Mouse (Mus musculus): ENCODE measurements around the gene Foxc1. TPM values are rescaled to one million over a fixed set of nuclear protein-coding genes. Genes with fewer than 3 reads are reported as not detected.

Gene Foxc1
- polyA plus RNA-seq, 1 experiment: 0.35 TPM

- 18% methylated on average over 17 of the region's 17 CpGs for WGBS
- Histone ChIP-seq H3K4me1 (ENCODE audit: control insufficient read depth, insufficient read depth, insufficient read length, low read length) (peaks cover 4% of the 10 kb centered on the region; the same call in 1 of the 2 replicates), H3K36me3 (ENCODE audit: control insufficient read depth, insufficient read depth, low read length) (no peaks in the 10 kb centered on the region), H3K4me3 (ENCODE audit: low read depth, low read length) (no peak overlapping the region), H3K27ac (ENCODE audit: insufficient read depth, low read depth, low read length) (no peak overlapping the region), H3K27me3 (ENCODE audit: control insufficient read depth, insufficient read depth, low read length) (no peaks in the 10 kb centered on the region)
- TF ChIP-seq CTCF (IDR thresholded peaks at IDR 0.05; ENCODE audit: extremely low read depth, insufficient read length, insufficient replicate concordance, low read depth, low read length) (no peak), POLR2A (IDR thresholded peaks at IDR 0.05; ENCODE audit: low read depth, low read length) (no peak)
These were observed 27.0 kb upstream of the Foxc1 start for GRCm38 (mm10) chr13:31779281-31779981.

- 93% methylated on average over 3 of the region's 3 CpGs for WGBS
- Histone ChIP-seq H3K4me1 (ENCODE audit: control insufficient read depth, insufficient read depth, insufficient read length, low read length) (peaks cover 4% of the 10 kb centered on the region; the same call in 1 of the 2 replicates), H3K27me3 (ENCODE audit: control insufficient read depth, insufficient read depth, low read length) (no peaks in the 10 kb centered on the region), H3K27ac (ENCODE audit: insufficient read depth, low read depth, low read length) (no peak overlapping the region), H3K4me3 (ENCODE audit: low read depth, low read length) (no peak overlapping the region), H3K36me3 (ENCODE audit: control insufficient read depth, insufficient read depth, low read length) (no peaks in the 10 kb centered on the region)
- no peak for TF ChIP-seq CTCF (IDR thresholded peaks at IDR 0.05; ENCODE audit: extremely low read depth, insufficient read length, insufficient replicate concordance, low read depth, low read length)
- no peak for TF ChIP-seq POLR2A (IDR thresholded peaks at IDR 0.05; ENCODE audit: low read depth, low read length)
These were observed 26.1 kb upstream of the Foxc1 start for GRCm38 (mm10) chr13:31780299-31780698.

GRCm38 (mm10) chr13:31782063-31782462 is 24.4 kb upstream of the Foxc1 start:
- no peaks in the 10 kb centered on the region for H3K36me3 ChIP-seq (ENCODE audit: control insufficient read depth, insufficient read depth, low read length)
- H3K27me3 ChIP-seq (ENCODE audit: control insufficient read depth, insufficient read depth, low read length): no peaks in the 10 kb centered on the region
- TF ChIP-seq CTCF (IDR thresholded peaks at IDR 0.05; ENCODE audit: extremely low read depth, insufficient read length, insufficient replicate concordance, low read depth, low read length): no peak
- no peak for TF ChIP-seq POLR2A (IDR thresholded peaks at IDR 0.05; ENCODE audit: low read depth, low read length)
- no peak overlapping the region for H3K4me3 ChIP-seq (ENCODE audit: low read depth, low read length)
- H3K4me1 ChIP-seq (ENCODE audit: control insufficient read depth, insufficient read depth, insufficient read length, low read length): peaks cover 4% of the 10 kb centered on the region; the same call in 1 of the 2 replicates
- no peak overlapping the region for H3K27ac ChIP-seq (ENCODE audit: insufficient read depth, low read depth, low read length)
- WGBS: 93% methylated on average over 2 of the region's 2 CpGs

GRCm38 (mm10) chr13:31784757-31785156 is 21.7 kb upstream of the Foxc1 start:
- 81% methylated on average over 7 of the region's 7 CpGs for WGBS
- Histone ChIP-seq H3K27me3 (ENCODE audit: control insufficient read depth, insufficient read depth, low read length) (no peaks in the 10 kb centered on the region), H3K36me3 (ENCODE audit: control insufficient read depth, insufficient read depth, low read length) (no peaks in the 10 kb centered on the region), H3K4me3 (ENCODE audit: low read depth, low read length) (no peak overlapping the region), H3K27ac (ENCODE audit: insufficient read depth, low read depth, low read length) (no peak overlapping the region), H3K4me1 (ENCODE audit: control insufficient read depth, insufficient read depth, insufficient read length, low read length) (no peaks in the 10 kb centered on the region; the same call in 1 of the 2 replicates)
- TF ChIP-seq POLR2A (IDR thresholded peaks at IDR 0.05; ENCODE audit: low read depth, low read length): no peak
- no peak for TF ChIP-seq CTCF (IDR thresholded peaks at IDR 0.05; ENCODE audit: extremely low read depth, insufficient read length, insufficient replicate concordance, low read depth, low read length)

GRCm38 (mm10) chr13:31792480-31793132 is 13.8 kb upstream of the Foxc1 start:
- Histone ChIP-seq H3K27me3 (ENCODE audit: control insufficient read depth, insufficient read depth, low read length) (no peaks in the 10 kb centered on the region), H3K27ac (ENCODE audit: insufficient read depth, low read depth, low read length) (no peak overlapping the region), H3K4me1 (ENCODE audit: control insufficient read depth, insufficient read depth, insufficient read length, low read length) (no peaks in the 10 kb centered on the region), H3K4me3 (ENCODE audit: low read depth, low read length) (no peak overlapping the region), H3K36me3 (ENCODE audit: control insufficient read depth, insufficient read depth, low read length) (no peaks in the 10 kb centered on the region)
- TF ChIP-seq POLR2A (IDR thresholded peaks at IDR 0.05; ENCODE audit: low read depth, low read length): no peak
- peak; percentile 97; the same call in 1 of the 2 replicates for TF ChIP-seq CTCF (IDR thresholded peaks at IDR 0.05; ENCODE audit: extremely low read depth, insufficient read length, insufficient replicate concordance, low read depth, low read length)
- 8% methylated on average over 17 of the region's 17 CpGs for WGBS

GRCm38 (mm10) chr13:31793163-31793562 is 13.3 kb upstream of the Foxc1 start:
- TF ChIP-seq CTCF (IDR thresholded peaks at IDR 0.05; ENCODE audit: extremely low read depth, insufficient read length, insufficient replicate concordance, low read depth, low read length) (no peak), POLR2A (IDR thresholded peaks at IDR 0.05; ENCODE audit: low read depth, low read length) (no peak)
- Histone ChIP-seq H3K27ac (ENCODE audit: insufficient read depth, low read depth, low read length) (no peak overlapping the region), H3K36me3 (ENCODE audit: control insufficient read depth, insufficient read depth, low read length) (no peaks in the 10 kb centered on the region), H3K27me3 (ENCODE audit: control insufficient read depth, insufficient read depth, low read length) (no peaks in the 10 kb centered on the region; the same call in none of the 2 replicates), H3K4me1 (ENCODE audit: control insufficient read depth, insufficient read depth, insufficient read length, low read length) (no peaks in the 10 kb centered on the region; the same call in 1 of the 2 replicates), H3K4me3 (ENCODE audit: low read depth, low read length) (no peak overlapping the region)
- WGBS: 33% methylated on average over 5 of the region's 5 CpGs

- Histone ChIP-seq H3K4me1 (ENCODE audit: control insufficient read depth, insufficient read depth, insufficient read length, low read length) (peaks cover 3% of the 10 kb centered on the region), H3K27me3 (ENCODE audit: control insufficient read depth, insufficient read depth, low read length) (peaks cover 29% of the 10 kb centered on the region), H3K4me3 (ENCODE audit: low read depth, low read length) (no peak overlapping the region), H3K36me3 (ENCODE audit: control insufficient read depth, insufficient read depth, low read length) (no peaks in the 10 kb centered on the region), H3K27ac (ENCODE audit: insufficient read depth, low read depth, low read length) (no peak overlapping the region)
- 61% methylated on average over 10 of the region's 10 CpGs for WGBS
- TF ChIP-seq POLR2A (IDR thresholded peaks at IDR 0.05; ENCODE audit: low read depth, low read length) (no peak), CTCF (IDR thresholded peaks at IDR 0.05; ENCODE audit: extremely low read depth, insufficient read length, insufficient replicate concordance, low read depth, low read length) (no peak)
These were observed 9.1 kb upstream of the Foxc1 start for GRCm38 (mm10) chr13:31797346-31797745.
